Mouse (Mus musculus) spleen, postnatal 36 days (tissue): ENCODE measurements around the gene Mpdu1.

Experiments used
- DNase-seq, 2 experiments: peaks; one replicate each; pipeline ENCODE4 v3.0.0; 2022; ENCODE audit warnings: low spot score in 2 of 2, mixed read lengths in 1 of 2

The Mpdu1 gene

DNA sequence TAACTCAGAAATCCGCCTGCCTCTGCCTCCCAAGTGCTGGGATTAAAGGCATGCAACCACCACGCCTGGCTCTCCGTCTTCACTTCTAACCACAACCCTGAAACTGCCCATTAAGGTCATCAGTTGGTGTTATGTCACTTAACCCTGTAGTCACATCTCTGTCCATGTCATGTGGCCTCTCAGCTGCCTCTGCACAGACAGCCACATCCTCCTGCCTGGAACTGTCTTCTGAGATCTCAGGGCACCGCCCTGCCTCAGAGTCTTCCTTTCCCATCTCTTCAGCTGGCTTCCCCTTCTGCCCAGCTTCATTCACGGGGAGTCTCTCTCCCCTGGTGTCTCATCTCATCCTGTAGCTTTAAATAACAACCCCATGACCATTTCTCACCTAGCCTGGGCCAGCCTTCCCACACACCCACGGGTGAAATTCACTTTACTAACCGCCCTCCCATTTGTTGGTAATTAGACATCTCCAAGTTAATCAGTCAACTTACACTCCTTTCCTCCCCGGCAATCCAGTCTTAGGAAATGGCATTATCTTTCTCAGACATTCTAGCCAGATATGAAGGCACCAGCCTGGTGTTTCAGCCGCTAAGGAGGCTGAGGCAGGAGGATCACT lies 29.9 kb upstream of the Mpdu1 start:
- DNase-seq: no peak

GRCm38 (mm10) chr11:69689891-69690290 lies 27.4 kb upstream of the Mpdu1 start:
- DNase-seq: no peak

GRCm38 (mm10) chr11:69687061-69687460 lies 24.6 kb upstream of the Mpdu1 start:
- no peak for DNase-seq

DNA sequence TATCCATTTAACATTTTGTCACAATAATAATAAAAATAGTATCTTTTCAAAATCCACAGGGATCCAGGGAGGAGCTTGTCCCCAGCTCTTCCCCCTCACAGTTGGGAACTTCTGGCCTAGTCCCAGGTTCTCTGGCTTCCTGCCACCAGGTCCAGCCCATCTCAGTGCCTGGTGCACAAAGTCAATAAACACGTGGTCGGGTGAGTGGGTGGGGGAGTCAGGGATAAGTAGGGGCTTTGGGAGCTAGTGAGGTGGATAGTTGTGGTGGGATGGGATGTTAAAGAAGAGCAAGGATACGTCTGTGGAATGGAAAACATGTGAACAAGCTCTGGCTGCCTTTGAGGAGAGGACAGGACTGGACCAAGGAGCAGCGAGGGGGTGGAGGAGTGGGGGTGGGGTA lies 23.9 kb upstream of the Mpdu1 start:
- no peak for DNase-seq

- DNase-seq: no peak
Observed at GRCm38 (mm10) chr11:69685526-69686148, 23.2 kb upstream of the Mpdu1 start, which contains the start of gene Tnfsf13. Gene Tnfsf13 (minus strand): TSS chr11:69685784.

DNA sequence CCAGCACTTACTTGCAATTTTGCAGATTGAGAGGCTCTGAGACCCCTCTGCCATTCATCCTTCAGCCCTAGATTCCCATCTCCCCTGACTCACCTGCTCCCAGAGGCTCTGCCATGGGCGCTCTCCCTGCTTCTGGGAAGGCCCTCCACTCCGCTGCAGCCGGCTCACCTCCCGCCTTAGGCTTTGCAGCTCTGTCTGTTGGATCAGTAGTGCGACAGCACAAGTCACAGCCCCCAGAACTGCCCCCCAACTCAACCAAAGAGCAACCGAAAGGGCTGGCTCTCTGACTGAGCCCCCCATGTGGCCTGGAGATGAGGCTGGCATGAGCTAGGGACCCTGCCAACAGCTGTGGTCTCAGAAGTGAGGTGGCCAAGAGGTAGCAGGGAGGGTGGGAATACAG lies 22.5 kb upstream of the Mpdu1 start:
- DNase-seq: no peak

- no peak for DNase-seq
Observed at GRCm38 (mm10) chr11:69684128-69684745, 21.8 kb upstream of the Mpdu1 start.

DNA sequence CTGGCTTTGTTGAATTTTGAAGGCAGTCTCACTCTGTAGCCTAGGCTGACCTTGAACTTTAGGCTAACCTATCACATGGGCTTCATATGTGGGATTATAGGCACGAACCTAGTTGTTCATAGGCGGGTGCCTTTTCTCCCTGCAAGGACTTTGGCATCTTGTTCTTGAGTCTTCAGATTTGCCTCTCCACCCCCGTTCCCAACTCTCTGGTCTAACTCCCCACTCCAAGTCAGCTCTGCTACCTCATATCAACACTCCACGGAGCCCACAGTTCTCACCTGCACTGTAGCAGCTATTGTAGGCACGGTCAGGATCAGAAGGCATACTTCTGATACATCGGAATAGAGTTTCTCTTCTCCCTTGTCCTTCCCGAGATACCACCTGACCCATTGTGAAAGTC lies 21.1 kb upstream of the Mpdu1 start:
- DNase-seq: no peak

DNA sequence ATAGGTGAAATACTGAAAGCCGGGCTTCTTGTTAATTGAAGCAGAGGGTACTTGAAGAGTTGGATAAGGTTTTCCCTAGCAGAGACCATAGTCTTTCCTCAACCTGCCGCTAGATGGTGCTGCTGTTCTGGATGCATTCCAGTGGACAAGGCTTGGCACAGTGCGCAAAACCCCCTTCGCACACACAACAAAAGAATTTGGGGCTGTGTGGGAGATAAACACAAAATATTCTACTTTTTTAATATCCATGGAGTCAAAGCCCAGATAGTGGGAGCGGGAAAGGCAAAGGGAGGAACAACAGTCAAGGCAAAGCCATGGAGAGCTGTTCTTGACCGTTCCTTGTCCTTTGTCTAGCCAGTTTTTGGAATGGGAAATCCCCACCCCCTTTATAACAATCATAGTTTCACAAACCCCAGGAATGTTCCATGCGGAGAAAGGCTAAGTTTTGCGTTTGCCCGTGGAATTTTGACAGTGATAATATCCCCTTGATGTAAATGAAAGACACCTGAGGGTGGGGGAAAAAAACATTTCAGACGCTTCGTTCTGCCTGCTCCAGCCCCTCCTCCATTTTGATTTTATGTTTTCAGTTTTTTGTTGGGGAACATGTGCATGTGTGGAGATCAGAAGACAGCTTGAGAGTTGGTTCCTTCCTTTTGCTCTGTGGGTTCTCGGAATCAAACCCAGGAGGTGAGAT lies 20.5 kb upstream of the Mpdu1 start:
- peak; percentile 74 to 84 for DNase-seq

GRCm38 (mm10) chr11:69682209-69682839 lies 19.9 kb upstream of the Mpdu1 start:
- no peak for DNase-seq

DNA sequence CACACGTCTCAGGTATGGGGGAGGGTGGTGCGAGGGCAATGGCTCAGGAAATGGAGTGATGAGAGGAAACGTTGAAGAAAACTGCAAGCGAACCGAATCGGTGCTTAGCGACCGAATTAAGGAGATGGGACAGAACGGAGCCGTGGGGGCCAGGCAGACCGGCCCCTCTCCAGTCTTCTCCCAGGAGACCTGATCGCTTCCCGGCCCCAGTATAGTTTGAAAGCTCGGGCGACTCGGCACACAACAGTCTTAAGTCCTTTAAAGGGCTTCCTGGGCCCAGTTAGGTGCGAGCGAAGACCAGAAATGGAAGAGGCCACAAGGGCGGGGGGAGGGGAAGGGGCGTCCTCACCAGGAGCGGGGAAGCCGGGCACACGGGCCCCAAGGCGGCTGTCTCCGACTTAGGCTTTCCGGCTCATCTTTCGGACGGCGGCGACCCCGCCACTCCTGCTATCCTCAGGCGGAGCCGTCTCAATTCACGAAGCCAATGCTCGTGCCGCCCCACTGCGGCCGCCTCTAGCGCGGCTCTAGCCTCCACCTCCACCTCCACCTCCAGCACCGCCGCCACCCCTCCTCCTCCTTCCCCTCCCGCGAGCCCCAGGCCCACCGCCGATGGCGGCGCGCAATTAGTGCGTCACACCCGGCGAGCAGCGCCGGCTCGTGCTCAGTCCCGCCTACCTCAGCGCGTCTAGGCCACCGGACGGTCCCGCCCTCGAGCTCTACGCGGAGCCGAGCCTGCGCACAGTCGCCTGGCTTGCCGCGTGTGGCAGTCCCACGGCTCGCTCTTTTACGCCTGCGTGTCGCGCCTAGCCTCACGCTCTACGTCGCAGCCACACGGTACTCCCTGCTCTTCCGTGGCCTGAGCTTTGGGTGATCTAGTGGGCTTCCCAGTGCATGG lies 19.1 kb upstream of the Mpdu1 start, which contains the start of gene Senp3:
Gene Senp3, minus strand, starts transcription at position 771 of the 895 bp plus-strand sequence.
- DNase-seq: peak; percentile 96 to 97

- DNase-seq: no peak
Observed at GRCm38 (mm10) chr11:69680136-69680855, 17.9 kb upstream of the Mpdu1 start.

- DNase-seq: no peak
Observed at GRCm38 (mm10) chr11:69679144-69679543, 16.7 kb upstream of the Mpdu1 start.

GRCm38 (mm10) chr11:69672211-69672706 lies 9.8 kb upstream of the Mpdu1 start, which contains the start of gene Eif4a1:
Gene Eif4a1 (minus strand): TSS chr11:69672423.
- peak; percentile 100 for DNase-seq

DNA sequence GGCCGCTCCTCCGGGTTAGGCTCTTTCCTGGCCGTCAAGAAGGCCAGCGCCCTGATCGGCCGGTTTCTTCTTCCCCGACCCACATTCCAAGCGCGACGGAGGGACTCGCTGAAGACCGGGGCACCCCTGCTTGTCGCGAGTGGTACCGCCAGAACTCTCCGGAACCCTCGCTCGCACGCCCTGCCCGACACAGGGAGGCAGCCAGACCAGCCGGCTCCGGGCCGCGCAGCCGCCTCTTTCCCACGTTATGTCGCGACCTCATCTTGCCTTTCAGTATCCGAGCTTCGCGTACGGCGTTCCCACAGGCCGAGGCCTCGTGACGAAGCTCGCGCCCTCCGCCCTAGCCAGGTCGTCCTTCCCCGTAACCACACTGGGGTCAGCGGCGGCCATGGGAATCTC lies 9.3 kb upstream of the Mpdu1 start:
- no peak for DNase-seq

DNA sequence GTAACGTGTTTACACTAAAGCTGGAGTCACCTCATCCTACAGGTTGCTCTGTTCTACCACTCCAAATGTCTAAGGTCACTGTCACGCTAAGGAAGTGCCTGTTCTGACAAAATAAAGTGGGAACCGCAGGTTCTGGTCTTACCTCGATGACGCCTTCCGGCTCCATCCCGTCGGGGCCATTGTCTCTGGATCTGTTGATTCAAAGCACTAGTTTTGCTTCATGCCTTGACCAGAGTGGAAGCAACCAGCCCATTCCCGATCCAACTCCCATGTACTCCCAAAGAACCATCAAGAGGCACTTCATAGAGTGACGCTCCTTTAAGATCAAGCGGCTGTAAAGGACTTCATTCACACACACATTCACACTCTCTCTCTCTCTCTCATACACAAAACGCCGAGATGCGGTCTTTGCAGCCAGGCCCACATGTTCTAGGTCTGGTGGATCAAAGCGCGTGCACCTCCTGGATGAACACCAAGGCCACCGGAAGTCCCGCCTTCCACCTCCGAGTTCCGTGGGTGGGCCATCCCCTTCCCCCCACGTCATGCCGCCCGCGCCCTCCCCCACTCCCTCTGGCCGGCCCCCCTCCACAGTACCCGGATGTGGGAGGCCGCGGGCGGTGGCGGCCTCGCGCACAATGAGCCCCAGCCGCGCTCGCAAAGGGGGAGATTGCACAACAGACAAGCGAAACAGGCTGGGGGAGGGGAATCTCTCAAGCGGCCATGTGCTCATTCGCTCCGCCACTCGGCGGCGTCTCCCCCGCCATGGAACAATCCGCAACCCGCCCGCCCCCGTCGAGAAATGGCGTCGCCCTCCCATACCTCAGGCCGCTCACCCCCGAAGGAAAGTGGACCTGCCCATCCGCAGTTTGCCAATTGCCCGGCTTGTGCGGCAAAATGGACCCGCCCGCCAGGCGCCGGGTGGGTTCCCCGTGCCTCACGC lies 8.6 kb upstream of the Mpdu1 start:
- DNase-seq: peak; percentile 93 to 94

- no peak for DNase-seq
Observed at GRCm38 (mm10) chr11:69666665-69667005, 4.2 kb upstream of the Mpdu1 start.

DNA sequence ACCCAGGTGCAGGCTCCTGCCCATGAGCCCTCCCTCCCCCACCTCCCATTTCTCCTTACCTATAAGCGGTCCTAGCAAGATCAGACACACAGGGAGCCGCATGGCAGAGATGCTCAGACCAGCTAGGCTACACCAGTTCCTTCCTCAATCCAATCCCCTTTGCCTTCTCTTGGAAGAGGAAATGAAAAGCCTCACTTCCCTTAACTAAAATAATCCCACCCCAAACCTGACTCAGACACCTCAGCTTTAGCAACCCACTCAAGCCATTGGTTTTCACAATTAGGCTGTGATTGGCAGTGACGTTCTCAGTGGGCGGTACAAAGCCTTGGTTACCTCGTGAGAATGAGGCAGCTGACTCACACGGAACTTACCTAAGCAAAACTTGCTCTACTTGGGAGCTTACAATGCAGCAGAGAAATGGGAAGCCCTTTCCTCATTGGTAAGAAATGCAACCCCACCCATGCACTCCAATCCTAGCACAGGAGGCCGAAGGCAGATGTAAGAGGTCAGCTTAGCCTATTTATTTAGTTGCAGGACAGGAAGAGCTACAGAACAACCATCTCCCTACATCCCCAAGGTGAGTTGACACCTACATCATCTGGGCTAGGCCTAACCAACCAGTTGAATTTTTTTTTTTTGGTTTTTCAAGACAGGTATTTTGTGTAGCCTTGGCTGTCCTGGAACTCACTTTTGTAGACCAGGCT lies 3.7 kb upstream of the Mpdu1 start, which contains the start of gene Cd68:
Gene Cd68, minus strand, starts transcription at position 193 of the 704 bp plus-strand sequence.
- peak; percentile 73 to 80 for DNase-seq
